Mouse (Mus musculus): Measurements from ENCODE around the gene Tlr8.

The Tlr8 gene

GRCm38 (mm10) chrX:167201365-167201764 lies 62.8 kb downstream of the Tlr8 start:
- no peak for DNase-seq

GRCm38 (mm10) chrX:167195228-167195649 lies 68.9 kb downstream of the Tlr8 start:
- DNase-seq = no peak
